Mouse (Mus musculus): ENCODE results near the gene Nkap.
"Not testable (repeated sequence)": the region's sequence is repeated elsewhere in the genome, so short reads cannot be mapped to it uniquely, and the experiment has no call there.

Gene Nkap

DNA sequence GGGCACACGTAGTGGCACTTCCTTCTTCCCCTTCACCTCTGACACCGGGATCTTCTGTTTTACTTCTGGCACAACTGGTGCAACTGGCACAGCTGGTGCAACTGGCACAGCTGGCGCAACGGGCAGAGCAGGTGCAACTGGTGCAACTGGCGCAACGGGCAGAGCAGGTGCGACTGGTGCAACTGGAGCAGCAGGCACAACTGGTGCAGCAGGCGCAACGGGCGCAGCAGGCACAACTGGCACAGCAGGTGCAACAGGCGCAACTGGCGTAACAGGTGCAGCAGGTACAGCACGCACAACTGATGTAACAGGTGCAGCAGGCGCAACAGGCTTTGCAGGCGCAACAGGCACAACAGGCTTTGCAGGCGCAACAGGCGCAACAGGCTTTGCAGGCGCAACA is 36.5 kb downstream of the Nkap start:
- DNase-seq, result no peak

DNA sequence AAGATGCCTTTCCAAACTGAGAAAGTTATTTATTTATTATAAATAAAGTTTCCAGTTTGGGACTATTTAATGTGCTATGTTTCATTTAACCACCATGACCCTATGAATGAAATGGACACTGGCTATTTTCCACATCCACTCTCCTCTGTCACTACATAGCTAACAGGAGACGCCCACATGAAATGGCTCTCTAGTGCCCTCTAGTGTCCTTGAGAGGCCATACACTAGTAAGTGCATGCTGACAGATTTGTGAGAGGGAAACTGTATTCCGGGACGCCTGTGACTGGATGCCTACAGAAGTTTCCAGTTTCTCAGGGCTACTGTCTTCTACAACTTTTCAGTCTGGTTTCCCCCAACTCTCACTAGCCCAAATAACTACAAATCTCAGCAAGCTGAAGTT is 40.5 kb downstream of the Nkap start:
- DNase-seq, result no peak

DNA sequence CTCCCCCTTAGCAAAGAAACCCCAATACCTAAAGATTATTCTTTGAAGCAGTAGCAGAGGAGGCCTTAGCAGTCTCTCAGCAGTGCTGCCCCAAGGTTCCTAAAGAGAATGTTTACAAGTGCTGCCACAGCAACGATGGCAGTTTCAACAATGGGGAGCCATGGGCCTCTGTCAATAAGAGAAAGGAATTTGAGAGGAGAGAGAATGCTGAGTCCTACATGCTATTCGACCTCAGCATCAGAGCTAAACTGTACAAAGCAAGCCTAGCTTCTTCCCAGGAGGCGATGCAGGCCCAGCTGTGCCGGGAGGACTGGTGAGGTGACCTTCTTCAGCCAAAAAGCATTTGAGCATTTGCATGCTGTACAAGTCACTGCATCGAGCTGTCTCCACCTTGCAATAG is 42.1 kb downstream of the Nkap start, which contains the start of gene Akap14:
Gene Akap14, minus strand, starts transcription at position 101 of the 400 bp plus-strand sequence.
- DNase-seq, result no peak

DNA sequence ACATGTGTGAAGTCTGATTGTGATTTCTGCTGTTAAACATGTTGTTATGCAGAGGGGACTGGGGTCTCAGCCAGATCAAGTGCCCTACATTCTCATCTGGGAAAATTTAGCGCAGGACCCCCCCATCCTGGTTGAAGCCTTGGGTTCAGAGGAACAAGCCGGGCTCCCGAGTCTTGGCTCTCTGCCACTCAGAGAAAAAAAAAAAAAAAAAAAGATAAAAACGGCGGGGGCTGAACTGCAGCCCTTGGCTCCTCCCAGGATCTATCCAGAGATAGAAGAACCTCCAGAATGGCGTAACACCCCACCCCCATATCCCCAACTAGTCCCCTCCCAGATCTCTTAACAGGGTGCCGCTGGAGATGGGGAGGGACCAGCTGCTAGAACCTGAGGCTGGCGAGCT is 57.8 kb downstream of the Nkap start:
- DNase-seq, result not testable (repeated sequence)

DNA sequence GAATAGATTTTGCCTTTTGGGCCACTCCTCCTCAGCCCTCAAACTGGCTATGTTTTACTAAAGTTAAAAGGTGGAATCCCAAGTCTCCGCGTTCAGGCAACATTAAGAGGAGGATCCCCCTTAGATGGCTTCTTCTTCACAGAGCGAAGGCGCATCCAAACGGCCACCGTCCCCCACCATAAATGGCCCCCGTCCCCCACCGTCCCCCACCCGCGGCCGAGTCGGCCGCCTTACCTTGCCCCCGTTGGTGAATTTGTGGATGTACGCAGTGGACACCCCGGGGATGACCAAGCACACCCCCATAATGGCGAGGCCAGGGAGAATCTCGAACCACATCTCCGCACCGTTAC is 64.1 kb downstream of the Nkap start:
- DNase-seq, result no peak

DNA sequence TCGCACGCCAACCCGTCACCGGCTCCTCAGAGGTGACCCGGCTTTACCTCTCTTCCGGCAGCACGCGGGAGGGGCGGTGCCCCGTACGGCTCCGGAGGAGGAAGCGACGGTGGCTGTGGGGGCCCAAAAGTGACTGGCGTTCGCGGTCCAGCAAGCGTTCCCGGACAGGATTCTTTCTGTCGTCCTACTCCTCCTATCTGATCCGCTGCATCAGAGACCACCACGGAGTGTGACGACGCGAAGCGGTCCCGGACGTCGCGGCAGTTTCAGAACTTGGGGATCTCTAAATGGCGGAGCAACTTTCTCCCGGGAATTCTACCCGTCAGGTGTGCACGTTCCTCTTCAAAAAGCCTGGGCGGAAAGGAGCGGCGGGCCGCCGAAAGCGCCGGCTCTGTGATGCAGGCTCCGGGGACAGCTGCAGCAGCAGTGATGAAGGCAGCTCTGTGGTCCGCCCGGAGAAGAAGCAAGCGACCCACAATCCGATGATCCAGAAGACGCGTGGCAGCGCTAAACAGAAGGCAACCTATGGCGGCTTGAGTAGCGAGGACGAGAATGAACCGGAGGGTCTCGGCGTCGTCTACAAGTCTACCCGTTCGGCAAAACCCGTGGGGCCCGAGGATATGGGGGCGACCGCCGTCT is 64.6 kb downstream of the Nkap start, which contains the start of the genes Ndufa1 and Rnf113a1:
Gene Ndufa1, minus strand, starts transcription at position 59 of the 639 bp plus-strand sequence.
Gene Rnf113a1, plus strand, starts transcription at position 141 of the 639 bp plus-strand sequence.
- peak; percentile 88 for DNase-seq

DNA sequence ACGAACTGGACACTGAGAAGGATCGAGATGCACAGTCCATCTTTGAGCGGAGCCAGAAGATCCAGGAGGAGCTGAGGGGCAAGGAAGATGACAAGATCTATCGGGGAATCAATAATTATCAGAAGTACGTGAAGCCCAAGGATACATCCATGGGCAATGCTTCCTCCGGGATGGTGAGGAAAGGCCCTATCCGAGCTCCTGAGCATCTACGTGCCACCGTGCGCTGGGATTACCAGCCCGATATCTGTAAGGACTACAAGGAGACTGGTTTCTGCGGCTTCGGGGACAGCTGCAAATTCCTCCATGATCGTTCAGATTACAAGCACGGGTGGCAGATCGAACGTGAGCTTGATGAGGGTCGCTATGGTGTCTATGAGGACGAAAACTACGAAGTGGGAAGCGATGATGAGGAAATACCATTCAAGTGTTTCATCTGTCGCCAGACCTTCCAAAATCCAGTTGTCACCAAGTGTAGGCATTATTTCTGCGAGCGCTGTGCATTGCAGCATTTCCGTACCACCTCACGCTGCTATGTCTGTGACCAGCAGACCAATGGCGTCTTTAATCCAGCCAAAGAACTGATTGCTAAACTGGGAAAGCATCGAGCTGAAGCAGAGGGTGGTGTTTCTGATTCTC is 65.3 kb downstream of the Nkap start:
- DNase-seq, result peak; percentile 10

DNA sequence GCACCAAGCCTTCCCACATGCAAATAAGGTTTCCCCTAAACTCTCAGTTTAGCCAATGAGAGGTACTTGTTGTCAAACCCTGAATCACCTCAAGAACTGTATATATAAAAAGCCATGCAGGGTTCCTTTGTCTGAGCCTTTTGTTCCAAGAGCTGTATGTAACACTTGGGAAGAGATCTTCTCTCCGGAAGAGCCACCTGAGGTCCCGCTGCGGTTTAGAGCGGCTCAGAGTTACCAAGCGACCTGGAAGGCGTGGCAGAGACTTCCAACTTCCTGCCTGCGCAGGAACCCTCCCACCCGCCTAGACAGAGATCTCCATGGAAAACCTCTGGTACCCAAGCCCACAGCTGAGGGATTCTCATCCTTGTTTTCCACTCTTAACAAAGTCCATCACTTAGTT is 72.1 kb downstream of the Nkap start:
- no peak for DNase-seq

All from right cerebral cortex, adult 18-20 months (tissue).